Mouse (Mus musculus) activated CD4-positive, CD25-positive, alpha-beta regulatory T cell, adult 4 months (primary cell): ENCODE measurements at regions not wholly inside any gene's neighbourhood (a gene's known extent, or its start where the extent isn't known, plus 50 kb on each side); places are given as distances from the start of the nearest gene placed in this dataset.

ENCODE experiments used
- ATAC-seq: one replicate; pipeline ENCODE4 v1.8.0; 2017

- no peak for ATAC-seq
Measured at GRCm38 (mm10) chr11:19601216-19601938, 322.8 kb upstream of the Spred2 start.

- no peak for ATAC-seq
Measured at GRCm38 (mm10) chr11:19602496-19602895, 321.7 kb upstream of the Spred2 start.

GRCm38 (mm10) chr11:19605602-19606001 lies 318.6 kb upstream of the Spred2 start:
- no peak for ATAC-seq

- ATAC-seq = no peak
Measured at GRCm38 (mm10) chr11:19606943-19607342, 317.2 kb upstream of the Spred2 start.

- ATAC-seq = no peak
Measured at GRCm38 (mm10) chr11:19607941-19608340, 316.2 kb upstream of the Spred2 start.

GRCm38 (mm10) chr11:19608523-19608922 lies 315.7 kb upstream of the Spred2 start:
- no peak for ATAC-seq

- no peak for ATAC-seq
Measured at GRCm38 (mm10) chr11:19610559-19610958, 313.6 kb upstream of the Spred2 start.

- no peak for ATAC-seq
Measured at GRCm38 (mm10) chr11:19611217-19611616, 313.0 kb upstream of the Spred2 start.

- ATAC-seq = no peak
Measured at GRCm38 (mm10) chr11:19616520-19616919, 307.7 kb upstream of the Spred2 start.

GRCm38 (mm10) chr11:19619494-19619893 lies 304.7 kb upstream of the Spred2 start:
- no peak for ATAC-seq

GRCm38 (mm10) chr11:19631055-19631695 lies 293.0 kb upstream of the Spred2 start:
- ATAC-seq = no peak

- ATAC-seq = no peak
Measured at GRCm38 (mm10) chr11:19632477-19632876, 291.7 kb upstream of the Spred2 start.

- no peak for ATAC-seq
Measured at GRCm38 (mm10) chr11:19633621-19634020, 290.6 kb upstream of the Spred2 start.

- no peak for ATAC-seq
Measured at GRCm38 (mm10) chr11:19641153-19641552, 283.0 kb upstream of the Spred2 start.

GRCm38 (mm10) chr11:19644116-19644795 lies 279.9 kb upstream of the Spred2 start:
- no peak for ATAC-seq

GRCm38 (mm10) chr11:19645106-19645505 lies 279.1 kb upstream of the Spred2 start:
- ATAC-seq = no peak

- no peak for ATAC-seq
Measured at GRCm38 (mm10) chr11:19651522-19651921, 272.7 kb upstream of the Spred2 start.

- ATAC-seq = no peak
Measured at GRCm38 (mm10) chr11:19651929-19652328, 272.2 kb upstream of the Spred2 start.

- no peak for ATAC-seq
Measured at GRCm38 (mm10) chr11:19659511-19659910, 264.7 kb upstream of the Spred2 start.

GRCm38 (mm10) chr11:19666732-19667131 lies 257.4 kb upstream of the Spred2 start:
- ATAC-seq = no peak

- no peak for ATAC-seq
Measured at GRCm38 (mm10) chr11:19670853-19671530, 253.2 kb upstream of the Spred2 start.

- no peak for ATAC-seq
Measured at GRCm38 (mm10) chr11:19673012-19673411, 251.2 kb upstream of the Spred2 start.

- ATAC-seq = no peak
Measured at GRCm38 (mm10) chr11:19676514-19676913, 247.7 kb upstream of the Spred2 start.
